Mouse (Mus musculus) midbrain, embryonic 12.5 days (tissue): Measurements from ENCODE around the gene Ccdc149. TPM values are rescaled to one million over a fixed set of nuclear protein-coding genes. Genes with fewer than 3 reads are reported as not detected.

Experiments
- ATAC-seq: fragments of 200-750 bp; cut with Nextera tagmentation; 2 replicates; pipeline ENCODE4 v1.8.0; 2017; ENCODE audit warnings: low read depth, moderate TSS enrichment, moderate library complexity; ENCODE audit not compliant: low FRiP score
- H3K27ac ChIP-seq: fragments of 300-500 bp; sonication (generic); replicated peaks from 2 replicates; pipeline ENCODE4 v1.5.1; 2016; ENCODE audit warnings: mild to moderate bottlenecking
- H3K27me3 ChIP-seq: fragments of 300-500 bp; sonication (generic); 2 replicates; pipeline ENCODE4 v1.6.1; 2016; ENCODE audit warnings: mild to moderate bottlenecking
- H3K36me3 ChIP-seq: fragments of 300-500 bp; sonication (generic); 2 replicates; pipeline ENCODE4 v1.6.1; 2016
- H3K4me1 ChIP-seq: fragments of 300-500 bp; sonication (generic); 2 replicates; pipeline ENCODE4 v1.6.1; 2016
- H3K4me2 ChIP-seq: fragments of 300-500 bp; sonication (generic); replicated peaks from 2 replicates; pipeline ENCODE4 v1.6.1; 2016; ENCODE audit warnings: mild to moderate bottlenecking, moderate library complexity
- H3K4me3 ChIP-seq: fragments of 300-500 bp; sonication (generic); 2 replicates; pipeline ENCODE4 v1.5.1; 2016; ENCODE audit warnings: mild to moderate bottlenecking
- H3K9ac ChIP-seq: fragments of 300-500 bp; sonication (generic); replicated peaks from 2 replicates; pipeline ENCODE4 v1.6.1; 2016; ENCODE audit warnings: mild to moderate bottlenecking, moderate library complexity
- H3K9me3 ChIP-seq: fragments of 300-500 bp; sonication (generic); 2 replicates; pipeline ENCODE4 v1.6.1; 2016; ENCODE audit warnings: mild to moderate bottlenecking
- WGBS: fragments of 180-500 bp; shearing (Covaris S2); methylation state at CpG from one replicate; pipeline ENCODE4 v1.1.7; 2016; 5-methylcytosine and 5-hydroxymethylcytosine counted together
- polyA plus RNA-seq: library from polyadenylated mRNA; unstranded; fragments of >200 nt; fragmentation: Nextera tagmentation; extraction: Ambion mirVana; gene quantifications from 2 replicates; pipeline ENCODE4 v1.2.1, GENCODE M21; 2016

The Ccdc149 gene
- polyA plus RNA-seq, 1 experiment from 2014 or later, result 5.1 TPM

- 88% methylated on average over 7 of the region's 7 CpGs for WGBS
- no peaks in the 10 kb centered on the region for H3K4me1 ChIP-seq
- ATAC-seq, result no peak
- no peak overlapping the region for H3K9ac ChIP-seq
- H3K4me3 ChIP-seq, result no peak overlapping the region
- H3K4me2 ChIP-seq, result no peak overlapping the region
- no peak overlapping the region for H3K27ac ChIP-seq
- no peaks in the 10 kb centered on the region for H3K36me3 ChIP-seq
- no peaks in the 10 kb centered on the region for H3K27me3 ChIP-seq
- no peaks in the 10 kb centered on the region for H3K9me3 ChIP-seq
Observed at GRCm38 (mm10) chr5:52408668-52409315, 62.5 kb downstream of the Ccdc149 start.

- Histone ChIP-seq H3K4me1 (no peaks in the 10 kb centered on the region), H3K9ac (no peak overlapping the region), H3K27me3 (no peaks in the 10 kb centered on the region), H3K4me3 (no peak overlapping the region), H3K9me3 (no peaks in the 10 kb centered on the region), H3K4me2 (no peak overlapping the region), H3K36me3 (no peaks in the 10 kb centered on the region), H3K27ac (no peak overlapping the region)
- WGBS, result 79% methylated on average over 8 of the region's 8 CpGs
- ATAC-seq, result peak; percentile 23; the same call in 1 of the 2 replicates
Observed at GRCm38 (mm10) chr5:52404373-52404772, 66.9 kb downstream of the Ccdc149 start.

- H3K36me3 ChIP-seq, result no peaks in the 10 kb centered on the region
- ATAC-seq, result no peak
- no peaks in the 10 kb centered on the region for H3K9me3 ChIP-seq
- WGBS, result 88% methylated on average over 4 of the region's 4 CpGs
- H3K4me3 ChIP-seq, result no peak overlapping the region
- no peak overlapping the region for H3K4me2 ChIP-seq
- no peaks in the 10 kb centered on the region for H3K4me1 ChIP-seq
- no peak overlapping the region for H3K27ac ChIP-seq
- no peak overlapping the region for H3K9ac ChIP-seq
- H3K27me3 ChIP-seq, result no peaks in the 10 kb centered on the region
Observed at GRCm38 (mm10) chr5:52393756-52394155, 77.6 kb downstream of the Ccdc149 start.

- H3K27ac ChIP-seq, result no peak overlapping the region
- H3K27me3 ChIP-seq, result no peaks in the 10 kb centered on the region
- no peak overlapping the region for H3K4me3 ChIP-seq
- no peak overlapping the region for H3K4me2 ChIP-seq
- no peak overlapping the region for H3K9ac ChIP-seq
- H3K4me1 ChIP-seq, result no peaks in the 10 kb centered on the region
- WGBS, result 84% methylated on average over 16 of the region's 16 CpGs
- ATAC-seq, result no peak
- H3K9me3 ChIP-seq, result no peaks in the 10 kb centered on the region
- no peaks in the 10 kb centered on the region for H3K36me3 ChIP-seq
Observed at GRCm38 (mm10) chr5:52391471-52391870, 79.8 kb downstream of the Ccdc149 start.

- H3K4me1 ChIP-seq, result no peaks in the 10 kb centered on the region
- H3K9me3 ChIP-seq, result no peaks in the 10 kb centered on the region
- H3K4me3 ChIP-seq, result no peak overlapping the region
- H3K9ac ChIP-seq, result no peak overlapping the region
- no peak overlapping the region for H3K4me2 ChIP-seq
- H3K36me3 ChIP-seq, result no peaks in the 10 kb centered on the region
- no peak overlapping the region for H3K27ac ChIP-seq
- WGBS, result 89% methylated on average over 6 of the region's 6 CpGs
- ATAC-seq, result no peak
- no peaks in the 10 kb centered on the region for H3K27me3 ChIP-seq
Observed at GRCm38 (mm10) chr5:52390381-52390780, 80.9 kb downstream of the Ccdc149 start.

GRCm38 (mm10) chr5:52388092-52388749 lies 83.1 kb downstream of the Ccdc149 start:
- no peak overlapping the region for H3K27ac ChIP-seq
- no peaks in the 10 kb centered on the region for H3K27me3 ChIP-seq
- 75% methylated on average over 7 of the region's 7 CpGs for WGBS
- no peak overlapping the region for H3K4me3 ChIP-seq
- ATAC-seq, result no peak
- no peaks in the 10 kb centered on the region for H3K36me3 ChIP-seq
- H3K4me2 ChIP-seq, result no peak overlapping the region
- H3K9me3 ChIP-seq, result no peaks in the 10 kb centered on the region
- H3K4me1 ChIP-seq, result no peaks in the 10 kb centered on the region
- no peak overlapping the region for H3K9ac ChIP-seq

- Histone ChIP-seq H3K27ac (no peak overlapping the region), H3K4me1 (no peaks in the 10 kb centered on the region), H3K4me3 (no peak overlapping the region), H3K9me3 (no peaks in the 10 kb centered on the region), H3K36me3 (no peaks in the 10 kb centered on the region), H3K9ac (no peak overlapping the region), H3K4me2 (no peak overlapping the region), H3K27me3 (no peaks in the 10 kb centered on the region)
- ATAC-seq, result no peak
- whole genome bisulfite sequencing, result 78% methylated on average over 2 of the region's 2 CpGs
Observed at GRCm38 (mm10) chr5:52386016-52386415, 85.3 kb downstream of the Ccdc149 start.

GRCm38 (mm10) chr5:52383748-52384147 lies 87.6 kb downstream of the Ccdc149 start:
- Histone ChIP-seq H3K27ac (no peak overlapping the region), H3K9me3 (no peaks in the 10 kb centered on the region), H3K4me2 (no peak overlapping the region), H3K4me1 (no peaks in the 10 kb centered on the region), H3K9ac (no peak overlapping the region), H3K27me3 (no peaks in the 10 kb centered on the region), H3K36me3 (no peaks in the 10 kb centered on the region), H3K4me3 (no peak overlapping the region)
- ATAC-seq, result no peak
- WGBS, result 84% methylated on average over 5 of the region's 5 CpGs

GRCm38 (mm10) chr5:52382837-52383236 lies 88.5 kb downstream of the Ccdc149 start:
- Histone ChIP-seq H3K9me3 (no peaks in the 10 kb centered on the region), H3K4me1 (no peaks in the 10 kb centered on the region), H3K27me3 (no peaks in the 10 kb centered on the region), H3K9ac (no peak overlapping the region), H3K4me3 (no peak overlapping the region), H3K36me3 (no peaks in the 10 kb centered on the region), H3K4me2 (no peak overlapping the region), H3K27ac (no peak overlapping the region)
- 79% methylated on average over 8 of the region's 8 CpGs for WGBS
- ATAC-seq, result no peak

GRCm38 (mm10) chr5:52375847-52376246 lies 95.5 kb downstream of the Ccdc149 start:
- H3K4me3 ChIP-seq, result no peak overlapping the region
- WGBS, result 88% methylated on average over 9 of the region's 9 CpGs
- H3K4me1 ChIP-seq, result no peaks in the 10 kb centered on the region
- H3K9me3 ChIP-seq, result no peaks in the 10 kb centered on the region
- no peak overlapping the region for H3K4me2 ChIP-seq
- no peak overlapping the region for H3K27ac ChIP-seq
- no peaks in the 10 kb centered on the region for H3K27me3 ChIP-seq
- H3K9ac ChIP-seq, result no peak overlapping the region
- ATAC-seq, result no peak
- no peaks in the 10 kb centered on the region for H3K36me3 ChIP-seq

GRCm38 (mm10) chr5:52370901-52371300 lies 100.4 kb downstream of the Ccdc149 start:
- H3K36me3 ChIP-seq, result no peaks in the 10 kb centered on the region
- no peak overlapping the region for H3K4me3 ChIP-seq
- peaks cover 28% of the 10 kb centered on the region for H3K27me3 ChIP-seq
- H3K9me3 ChIP-seq, result no peaks in the 10 kb centered on the region
- WGBS, result 93% methylated on average over 6 of the region's 6 CpGs
- ATAC-seq, result no peak
- H3K4me1 ChIP-seq, result no peaks in the 10 kb centered on the region
- no peak overlapping the region for H3K27ac ChIP-seq
- H3K9ac ChIP-seq, result no peak overlapping the region
- no peak overlapping the region for H3K4me2 ChIP-seq

GRCm38 (mm10) chr5:52367866-52368840 lies 103.2 kb downstream of the Ccdc149 start:
- 0 out of 2 replicates have a peak overlapping the region, but pooled peaks have one; percentile 1 for H3K4me3 ChIP-seq

More at GRCm38 (mm10) chr5:52367866-52368840, 103.2 kb downstream of the Ccdc149 start:
- Histone ChIP-seq H3K27ac (no peak overlapping the region), H3K4me1 (peaks cover 8% of the 10 kb centered on the region; the same call in 1 of the 2 replicates), H3K27me3 (peaks cover 41% of the 10 kb centered on the region), H3K4me2 (peak overlapping the region; percentile 38), H3K36me3 (no peaks in the 10 kb centered on the region), H3K9me3 (no peaks in the 10 kb centered on the region), H3K9ac (no peak overlapping the region)
- peak; percentile 41 for ATAC-seq
- WGBS, result 52% methylated on average over 63 of the region's 63 CpGs
